Mouse (Mus musculus) mesoderm, embryonic 11.5 days (tissue): ENCODE results near the gene Pax5.

Source experiments
- DNase-seq: peaks from one replicate; pipeline ENCODE4 v3.0.0-alpha.2; 2012; ENCODE audit warnings: low read depth, low spot score

Gene Pax5

DNA sequence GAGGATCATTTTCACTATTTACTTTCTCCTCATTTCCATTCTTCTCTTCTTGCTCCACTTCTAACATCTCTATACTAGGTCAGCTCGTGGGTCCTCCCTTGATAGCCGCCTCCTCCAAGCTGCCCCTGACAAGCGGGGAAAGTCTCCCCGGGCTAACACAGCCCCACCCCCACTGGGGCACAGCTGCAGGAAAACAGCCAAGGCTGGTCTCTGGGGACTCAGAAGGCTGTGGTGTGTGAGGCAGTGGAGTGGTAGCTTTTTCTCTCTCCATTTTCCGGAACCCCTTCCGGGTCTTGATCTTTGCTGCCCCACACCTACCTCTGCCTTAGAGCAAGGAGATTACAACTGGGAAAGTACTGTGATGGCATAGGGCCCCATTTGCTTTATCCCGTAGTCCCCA lies 4.3 kb downstream of the Pax5 start:
- peak; percentile 19 for DNase-seq

DNA sequence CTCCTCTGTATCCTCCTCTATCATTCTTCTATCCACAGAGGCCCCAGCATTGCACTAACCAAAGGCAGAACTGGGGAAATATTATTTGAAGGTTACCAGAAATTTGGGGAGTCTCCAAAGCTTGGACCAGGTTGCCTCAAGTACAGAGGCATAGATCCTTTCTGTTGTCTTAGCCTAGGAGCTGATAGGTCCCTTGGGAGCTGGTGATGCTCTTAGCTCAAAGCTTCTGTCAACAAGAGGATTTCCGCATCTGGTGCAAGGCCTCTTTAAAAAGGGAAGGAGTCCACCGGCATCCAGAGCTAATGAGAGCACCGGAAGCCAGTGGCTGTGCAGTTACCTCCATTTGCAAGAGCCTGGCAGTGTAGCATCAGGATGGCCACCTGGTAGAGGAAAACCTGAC lies 5.1 kb downstream of the Pax5 start:
- DNase-seq, result no peak

DNA sequence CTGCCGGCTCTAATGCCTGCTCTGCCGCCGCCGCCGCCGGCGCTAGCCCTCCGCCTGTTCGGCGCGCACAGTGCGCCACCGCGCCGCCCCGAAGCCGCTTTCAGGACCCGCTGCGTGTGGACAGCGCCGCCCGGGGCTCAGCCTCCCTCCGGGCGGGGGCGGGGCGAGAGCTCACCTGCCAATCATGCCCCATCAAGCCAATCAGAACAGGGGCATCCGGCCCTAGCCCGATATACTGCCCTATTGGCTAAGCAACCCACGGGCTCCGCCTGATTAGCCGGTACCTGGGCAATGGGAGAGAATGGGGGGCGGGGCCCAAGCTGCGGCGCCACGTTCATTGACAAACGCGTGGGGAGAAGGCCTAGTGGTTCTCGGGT lies 5.9 kb downstream of the Pax5 start:
- DNase-seq, result peak; percentile 95

DNA sequence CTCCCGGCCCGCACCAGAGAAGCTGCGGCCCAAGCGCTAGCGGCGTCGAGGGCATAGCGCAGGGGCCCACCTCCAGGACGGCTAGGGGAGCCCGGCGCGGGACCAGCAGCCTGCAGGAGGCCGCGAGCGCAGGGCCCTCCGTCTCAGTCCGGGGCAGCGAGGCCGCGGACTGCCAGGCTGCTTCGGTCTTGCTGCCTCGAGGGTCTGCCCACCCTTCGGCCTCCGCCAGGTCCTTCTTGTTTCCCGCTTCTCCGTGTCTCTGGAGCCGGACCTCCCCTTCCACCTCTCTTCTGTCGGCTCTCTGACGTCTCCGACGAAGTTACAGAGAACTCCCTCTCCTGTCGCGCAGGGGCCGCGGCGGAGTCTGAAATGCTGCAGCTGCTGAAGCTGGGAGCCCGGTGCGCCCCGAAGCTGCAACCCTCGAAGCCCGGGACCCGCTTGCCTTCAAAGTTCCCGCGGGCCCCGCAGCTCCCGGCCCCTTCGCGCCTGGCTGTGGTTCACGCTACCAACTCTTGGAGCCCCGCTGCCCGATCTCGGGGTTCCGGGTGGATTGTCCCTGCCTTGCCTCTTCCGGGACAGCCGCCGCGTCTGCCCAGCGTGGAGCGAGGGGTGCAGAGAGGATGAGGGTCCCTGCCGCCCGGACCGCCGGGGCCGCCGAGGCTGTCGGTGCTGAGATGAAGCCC lies 6.5 kb downstream of the Pax5 start:
- peak; percentile 12 for DNase-seq

DNA sequence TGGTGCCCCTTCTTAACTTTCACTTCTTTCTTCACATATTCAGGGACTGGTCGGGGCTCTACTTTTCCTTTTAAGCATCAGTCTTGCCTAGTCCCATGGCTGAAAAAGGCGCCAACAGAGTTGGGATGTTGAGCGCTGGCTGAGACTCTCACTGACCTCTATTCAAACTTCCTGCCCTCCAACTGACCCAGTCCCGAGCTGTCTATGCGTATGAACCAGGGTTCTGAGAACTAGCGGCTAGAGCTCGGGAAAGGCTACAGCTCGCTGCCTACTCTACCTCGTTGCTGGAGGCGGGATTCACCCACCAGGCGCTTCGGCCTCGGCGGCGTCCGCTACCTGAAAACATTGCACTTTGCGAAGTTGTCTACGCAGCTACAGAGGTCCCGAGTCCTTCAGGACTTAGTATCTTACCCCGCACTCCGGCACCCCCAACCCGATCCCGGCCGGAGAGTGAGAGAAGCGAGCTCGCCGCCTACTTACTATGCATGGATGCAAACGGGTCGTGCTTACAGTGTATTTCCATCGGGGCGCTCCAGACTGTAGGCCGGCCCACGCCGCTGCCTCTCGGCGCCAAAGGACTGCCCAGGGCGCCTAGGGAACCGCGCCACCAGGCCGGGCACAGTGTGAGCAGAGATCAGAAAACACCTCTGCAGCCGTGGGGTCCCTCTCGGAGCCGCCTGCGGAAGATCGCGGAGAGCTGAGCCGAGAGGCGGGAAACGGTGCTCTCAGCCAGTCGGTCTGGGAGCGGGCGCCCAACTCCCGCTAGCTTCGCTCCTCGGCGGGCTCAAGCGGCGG lies 7.2 kb downstream of the Pax5 start:
- DNase-seq, result peak; percentile 7

DNA sequence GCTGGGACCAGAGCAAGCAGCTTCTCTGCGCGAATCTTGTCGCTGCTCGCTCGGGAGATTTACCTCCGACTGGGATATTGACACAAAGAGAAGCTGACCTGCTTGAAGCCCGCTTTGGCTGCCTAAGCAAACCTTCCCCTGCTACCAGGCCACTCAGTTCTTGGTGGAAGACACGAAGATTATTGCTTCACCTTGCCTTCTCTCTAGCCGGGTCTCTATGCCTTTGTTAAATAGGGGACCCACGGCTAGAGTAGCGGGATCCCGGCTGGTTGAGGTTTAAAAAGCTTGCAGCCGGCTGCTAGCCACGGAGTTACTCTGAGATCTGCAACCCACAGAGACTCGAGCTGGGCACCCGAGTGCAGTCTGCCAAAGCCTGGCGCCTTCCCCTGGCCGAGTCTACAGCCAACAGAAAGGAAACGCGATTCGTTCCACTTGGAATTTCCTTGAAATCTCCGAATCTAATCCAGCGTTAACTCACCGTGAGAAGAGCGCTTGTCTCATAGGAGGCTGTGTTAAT lies 8.2 kb downstream of the Pax5 start:
- peak; percentile 43 for DNase-seq

DNA sequence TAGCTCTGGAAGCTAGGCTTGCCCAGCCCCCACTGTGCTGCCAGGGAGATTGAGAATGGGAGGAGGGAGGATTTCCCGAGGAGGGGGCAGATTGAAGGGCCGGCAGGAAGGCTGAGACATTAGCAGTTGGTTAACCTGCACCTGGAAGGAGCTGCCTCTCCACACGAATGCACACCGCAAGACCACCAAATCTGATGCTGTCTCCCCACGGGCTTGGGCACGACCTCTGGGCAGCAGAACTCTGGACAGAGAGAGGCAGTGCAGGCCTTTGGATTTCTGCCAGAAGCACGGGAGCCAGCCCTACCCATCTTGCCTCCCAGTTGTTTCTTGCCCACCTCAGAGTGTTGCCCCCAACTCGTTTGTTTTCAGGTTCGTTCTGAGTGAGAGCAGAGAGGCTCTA lies 8.8 kb downstream of the Pax5 start:
- DNase-seq, result no peak

DNA sequence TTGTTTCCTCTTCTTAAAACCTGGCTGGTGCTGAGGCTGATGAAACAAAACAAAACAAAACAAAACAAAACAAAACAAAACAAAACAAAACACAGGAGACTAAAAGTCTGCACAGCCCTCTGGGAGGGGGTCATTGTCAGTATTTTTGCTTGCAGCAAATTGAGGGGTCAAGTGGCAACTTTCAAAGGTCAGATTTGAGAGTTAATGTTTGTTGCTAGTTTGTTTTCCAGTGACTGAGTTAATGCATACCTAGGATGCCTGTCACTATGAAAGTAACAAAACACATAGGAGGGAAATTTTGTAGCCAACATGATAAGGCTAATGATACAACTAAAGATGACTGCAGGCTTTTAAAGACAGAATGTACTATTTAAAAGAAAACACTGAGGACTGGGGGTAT lies 13.6 kb downstream of the Pax5 start:
- no peak for DNase-seq

DNA sequence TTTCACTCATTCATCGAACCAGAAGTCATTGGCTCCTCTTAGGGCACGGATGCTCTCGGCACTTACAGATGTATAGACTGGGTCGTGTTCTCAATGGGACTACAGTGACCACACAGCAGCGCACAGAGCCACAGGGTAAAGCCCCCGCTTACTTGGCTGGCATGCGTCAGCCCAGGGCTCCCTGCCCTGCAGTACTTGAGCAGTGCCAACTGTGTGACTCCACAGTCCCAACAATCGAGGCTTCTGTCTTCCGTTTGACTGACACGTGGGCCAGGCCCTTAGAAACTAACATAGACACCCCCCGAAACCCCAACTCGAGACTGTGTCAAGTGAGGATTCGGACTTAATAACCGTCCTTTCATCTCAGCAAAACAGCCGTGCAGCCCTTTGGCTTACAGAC lies 15.9 kb downstream of the Pax5 start:
- DNase-seq, result no peak

DNA sequence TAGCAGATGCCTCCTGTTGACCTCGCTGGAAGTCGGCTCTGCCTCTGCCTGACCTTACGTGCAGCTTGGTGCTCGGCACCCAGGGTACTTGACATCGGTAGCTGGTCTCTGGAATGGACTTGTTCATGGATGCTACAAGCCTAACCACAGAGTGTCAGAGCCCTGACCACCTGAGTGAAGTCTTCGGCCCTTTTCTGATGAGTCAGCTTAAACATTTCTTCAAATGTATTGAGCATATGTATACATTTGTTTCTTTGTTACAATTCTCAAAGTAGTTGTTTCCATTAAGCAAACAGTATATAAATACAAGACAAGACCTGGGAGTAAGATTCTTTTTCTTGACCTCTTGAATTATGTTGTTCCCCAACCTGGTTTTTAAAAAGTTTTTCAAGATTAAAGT lies 24.7 kb downstream of the Pax5 start:
- no peak for DNase-seq

DNA sequence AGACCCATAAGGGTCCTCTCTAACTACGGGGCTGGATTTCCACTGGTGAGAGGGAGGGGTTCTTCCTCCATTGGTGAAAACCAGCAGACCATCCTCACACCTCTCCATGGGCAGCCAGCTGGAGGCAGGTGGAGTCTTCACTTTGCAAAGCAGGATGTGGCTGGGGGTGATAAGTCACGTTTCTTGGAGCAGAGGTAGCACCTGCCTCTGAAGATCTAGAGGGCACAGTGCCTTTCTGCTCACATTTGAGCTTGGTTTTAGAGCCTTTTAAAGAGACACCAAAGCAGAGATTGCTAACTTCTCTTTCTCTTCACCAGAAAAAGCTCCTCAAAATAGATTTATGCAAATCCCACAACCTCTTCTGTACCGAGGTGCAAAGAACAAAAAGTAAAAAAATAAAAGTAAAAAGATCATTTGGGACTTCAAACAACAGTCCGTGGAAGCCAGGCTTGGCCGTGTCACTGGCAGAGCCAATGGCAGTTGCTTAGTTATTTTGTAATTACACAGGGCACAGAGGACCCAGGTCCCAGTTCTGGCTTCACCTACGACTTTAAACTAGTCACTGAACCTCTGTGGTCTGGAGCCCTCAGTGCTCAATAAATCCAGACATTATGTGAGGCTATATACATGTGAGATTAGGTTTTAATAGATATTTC lies 29.9 kb downstream of the Pax5 start:
- DNase-seq, result no peak

DNA sequence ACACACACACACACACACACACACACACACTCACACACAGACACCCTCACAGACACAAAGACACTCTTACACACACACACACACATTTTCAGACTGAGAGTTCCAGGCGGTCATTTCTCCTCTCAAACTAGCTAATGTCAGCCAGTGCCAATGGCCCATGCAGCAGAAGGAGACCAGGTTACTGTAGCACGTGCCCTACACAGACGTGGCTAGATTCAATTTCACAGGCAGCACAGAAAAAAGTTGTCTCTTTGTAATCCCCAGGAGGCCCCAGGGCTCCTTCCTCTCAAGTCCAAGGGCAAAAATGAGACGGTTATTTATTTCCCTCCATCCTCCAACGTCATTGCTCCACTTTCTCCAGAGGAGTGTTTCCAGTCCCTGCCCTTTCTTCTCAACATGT lies 31.6 kb downstream of the Pax5 start:
- no peak for DNase-seq

DNA sequence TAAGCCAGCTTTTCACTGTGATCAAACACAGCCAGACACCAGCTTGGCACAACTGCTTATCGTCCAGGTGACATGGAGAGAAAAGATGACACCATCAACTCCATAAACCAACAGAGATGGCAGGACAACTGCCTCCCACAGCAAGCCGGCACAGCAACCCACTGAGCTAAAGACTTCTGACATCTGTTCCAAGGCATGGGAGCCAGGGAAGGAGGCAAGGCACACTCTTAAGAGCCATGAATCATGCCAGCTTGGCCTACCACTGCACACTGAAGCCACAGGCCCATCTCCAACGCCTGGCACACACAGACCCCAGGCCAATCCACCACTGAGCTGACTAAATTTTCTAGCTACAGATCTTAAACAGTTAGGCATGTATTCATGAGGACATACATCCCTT lies 32.3 kb downstream of the Pax5 start:
- no peak for DNase-seq

DNA sequence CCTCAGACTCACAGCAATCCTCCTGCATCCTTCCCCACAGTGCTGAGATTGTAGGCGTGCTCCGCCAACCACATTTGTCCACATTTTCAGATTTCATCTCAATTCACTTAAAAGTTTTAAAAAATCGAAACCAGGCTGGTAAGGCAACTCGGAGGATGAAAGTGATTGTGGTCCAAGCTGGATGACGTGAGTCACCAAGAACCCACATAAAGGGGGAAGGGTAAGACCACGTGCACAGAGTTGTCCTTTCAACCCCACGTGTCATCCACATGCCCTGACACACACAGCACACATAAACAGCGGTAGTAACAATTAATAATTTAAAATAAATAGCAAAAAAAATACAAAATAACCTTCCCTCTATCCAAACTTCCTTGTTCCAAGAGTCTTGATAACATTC lies 35.3 kb downstream of the Pax5 start:
- no peak for DNase-seq

DNA sequence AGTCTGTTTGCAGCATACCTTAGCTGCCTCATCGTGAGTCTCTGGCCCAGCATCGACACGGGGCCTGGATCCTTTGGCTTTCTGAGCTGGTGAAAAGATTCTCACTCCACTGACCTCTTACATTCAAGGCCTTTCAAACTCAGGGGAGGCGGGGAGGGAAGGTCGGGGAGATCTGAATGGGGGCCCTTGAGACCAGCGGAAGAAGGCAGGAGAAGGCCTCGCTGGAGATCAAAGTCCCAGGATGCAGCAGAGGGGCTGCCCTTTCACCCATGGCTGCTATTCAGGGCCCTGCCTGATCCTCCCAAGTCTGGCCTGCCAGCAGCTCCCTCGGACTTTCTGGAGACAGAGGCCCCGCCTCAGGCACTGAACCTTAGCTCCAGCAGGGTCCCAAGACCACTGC lies 36.6 kb downstream of the Pax5 start:
- no peak for DNase-seq

DNA sequence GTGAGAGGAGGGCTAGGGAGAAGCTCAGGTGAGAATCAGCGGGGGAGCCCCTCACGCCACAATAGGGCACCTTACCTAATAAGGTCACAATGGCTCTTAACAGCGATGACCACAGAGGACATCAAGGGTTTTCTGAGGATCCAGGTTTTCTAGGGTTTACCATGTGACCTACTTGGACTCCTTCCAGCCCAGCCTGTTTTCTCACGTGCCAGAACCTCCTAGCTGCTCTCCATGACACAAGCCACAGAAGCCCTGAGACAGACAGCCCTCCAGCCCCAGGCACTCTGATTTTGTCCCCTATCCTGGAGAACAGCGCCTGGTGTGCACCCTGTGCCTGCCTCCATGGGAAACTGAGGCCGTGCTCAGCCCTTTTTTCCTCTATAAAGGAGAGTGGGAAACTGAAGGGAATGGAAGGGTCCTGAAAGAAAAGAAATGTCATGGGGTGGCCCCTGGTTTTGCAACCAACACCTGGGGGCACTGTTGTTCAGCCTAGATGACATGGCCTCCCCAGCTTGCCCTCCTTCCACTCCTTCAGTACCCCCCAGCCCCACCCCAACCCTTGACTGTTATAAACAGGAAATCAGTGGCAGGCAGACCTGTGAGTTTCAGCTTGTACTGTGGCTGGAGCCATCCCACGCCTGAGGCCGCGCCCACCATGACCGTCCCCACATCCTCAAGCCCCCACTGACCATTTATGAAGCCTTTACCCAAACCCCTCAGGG lies 37.9 kb downstream of the Pax5 start:
- no peak for DNase-seq

DNA sequence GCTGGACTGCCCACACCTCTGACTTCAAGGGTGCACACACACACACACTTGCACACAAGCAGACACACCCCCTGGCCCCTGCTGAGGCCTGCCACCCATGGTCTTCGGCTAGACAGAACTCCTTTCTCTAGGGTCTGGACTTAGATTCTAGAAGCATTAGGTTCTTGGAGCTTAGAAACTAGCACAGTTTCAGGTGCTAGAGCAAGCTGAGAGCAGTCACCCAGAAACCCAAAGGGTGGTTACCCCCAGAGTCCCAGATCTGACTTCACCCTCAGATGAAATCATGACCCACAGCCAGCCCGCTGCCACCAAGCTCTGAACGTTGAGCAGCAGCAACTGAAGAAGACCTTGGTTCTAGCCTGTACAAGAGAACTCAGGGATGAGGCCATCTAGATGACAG lies 38.8 kb downstream of the Pax5 start:
- DNase-seq, result no peak

DNA sequence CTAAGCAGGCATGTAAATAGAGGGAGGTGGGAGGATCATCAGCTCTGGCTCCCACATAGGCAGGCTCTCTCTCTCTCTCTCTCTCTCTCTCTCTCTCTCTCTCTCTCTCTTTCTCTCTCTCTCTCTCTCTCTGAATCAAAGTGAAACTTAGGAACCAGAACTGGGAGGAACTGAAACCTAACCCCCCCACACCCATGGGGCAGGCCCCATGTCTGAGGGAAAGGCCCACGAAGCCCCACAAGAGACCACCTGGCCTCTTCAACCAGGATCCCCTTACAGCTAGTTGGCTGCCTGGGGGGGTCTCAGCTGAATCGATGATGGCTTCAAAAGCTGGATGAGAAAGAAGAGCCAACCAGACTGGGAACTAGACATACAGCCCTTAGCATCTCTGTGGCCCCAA lies 39.3 kb downstream of the Pax5 start:
- no peak for DNase-seq

DNA sequence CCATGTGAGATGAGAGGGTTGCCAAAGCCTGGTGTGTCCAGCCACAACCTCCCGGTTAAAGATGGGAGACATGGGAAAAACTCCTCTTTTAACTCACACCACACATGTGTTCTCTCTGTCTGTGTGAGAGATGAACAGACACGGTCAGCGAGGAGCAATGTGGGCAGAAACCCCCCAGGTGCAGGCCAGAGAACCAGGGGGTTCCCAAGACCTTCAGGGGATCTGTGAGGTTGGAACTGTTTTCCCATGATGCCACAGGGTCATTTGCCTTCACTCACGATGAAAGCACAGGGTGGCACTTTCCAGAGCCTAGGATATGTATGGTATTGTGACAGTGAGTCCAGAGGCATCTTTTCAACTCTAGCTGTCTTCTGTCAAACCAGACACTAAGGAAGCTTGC lies 39.9 kb downstream of the Pax5 start:
- DNase-seq, result no peak

DNA sequence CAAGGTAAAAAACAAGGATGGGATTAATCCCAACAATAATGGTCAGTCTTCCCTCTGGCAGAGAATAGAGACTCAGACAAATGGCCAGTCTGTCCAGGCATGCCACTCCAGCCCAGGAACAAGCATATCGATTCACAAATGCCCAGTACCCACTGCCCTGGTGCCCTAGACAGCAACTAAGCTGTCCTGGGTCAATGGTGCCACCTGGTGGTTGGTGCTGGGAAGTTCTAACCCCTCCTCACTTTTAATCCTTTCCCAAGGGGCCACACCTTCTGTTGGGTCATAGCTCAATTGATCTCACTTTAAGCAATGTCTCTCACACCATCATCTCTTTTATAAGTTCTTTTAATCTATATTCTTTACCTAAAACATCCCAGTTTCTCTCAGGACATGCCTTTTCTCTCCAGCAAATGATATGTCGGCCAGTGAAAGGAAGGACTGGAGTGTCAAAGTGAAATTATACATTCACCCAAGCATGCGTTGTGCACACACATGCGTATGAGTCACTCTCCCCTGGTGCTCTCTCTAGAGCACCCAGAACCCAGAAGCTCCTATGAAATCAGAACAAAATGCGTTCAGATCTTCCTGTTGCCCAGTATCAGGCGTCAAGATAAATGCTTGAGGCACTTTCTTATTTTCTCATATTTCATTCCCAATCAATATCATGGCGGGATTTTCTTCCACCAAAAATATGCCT lies 40.7 kb downstream of the Pax5 start:
- DNase-seq, result peak; percentile 48

DNA sequence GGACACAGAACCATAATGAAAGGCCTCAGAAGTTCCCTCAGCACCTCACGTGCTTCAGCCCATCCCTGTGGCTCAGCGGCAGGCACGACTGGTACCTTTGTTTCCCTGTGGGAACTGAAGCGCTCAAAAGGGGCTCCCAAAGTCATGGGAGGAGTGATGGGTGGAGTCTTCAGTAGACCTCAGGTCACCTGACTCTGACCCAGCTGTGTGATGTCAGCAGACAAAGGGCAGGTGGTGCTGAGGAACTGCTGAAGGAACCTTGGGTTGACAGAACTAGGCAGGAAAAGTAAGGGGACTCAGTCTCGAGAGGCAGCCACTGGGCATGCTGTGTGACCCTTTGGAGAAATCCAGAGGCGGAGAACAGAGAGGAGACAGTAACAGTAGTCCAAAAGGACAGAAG lies 41.7 kb downstream of the Pax5 start:
- DNase-seq, result no peak

DNA sequence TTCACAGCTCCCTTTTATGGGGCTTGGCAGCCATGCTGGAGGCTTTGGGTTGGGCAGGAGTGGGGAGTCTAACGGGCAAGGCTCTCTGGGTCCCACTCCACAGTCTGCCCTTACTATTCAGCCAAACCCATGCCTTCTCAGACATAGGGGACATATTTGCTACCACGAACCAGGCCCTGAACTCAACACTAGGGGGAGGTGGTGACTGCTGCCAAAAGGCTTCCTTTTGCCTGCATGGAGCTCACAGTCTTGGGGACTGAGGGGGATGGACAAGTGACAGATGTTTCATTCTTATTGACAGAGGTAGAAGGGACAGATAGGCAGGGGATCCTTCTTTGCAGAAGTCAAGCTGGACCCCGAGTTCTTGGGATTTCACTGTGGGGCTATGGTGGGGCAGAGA lies 42.1 kb downstream of the Pax5 start:
- DNase-seq, result no peak
